Mouse (Mus musculus) heart, embryonic 11.5 days (tissue): ENCODE measurements around the gene Zfp202. TPM values are rescaled to one million over a fixed set of nuclear protein-coding genes. Genes with fewer than 3 reads are reported as not detected.

Experiments
- ATAC-seq: fragments of 200-750 bp; cut with Nextera tagmentation; replicated peaks from 2 replicates; pipeline ENCODE4 v1.8.0; 2017; ENCODE audit warnings: moderate library complexity; ENCODE audit not compliant: insufficient number of reproducible peaks, low FRiP score, low TSS enrichment
- H3K27ac ChIP-seq: fragments of 300-500 bp; sonication (generic); 2 replicates; pipeline ENCODE4 v1.5.1; 2014; ENCODE audit warnings: mild to moderate bottlenecking, low read depth, low read length
- H3K27me3 ChIP-seq: fragments of 300-500 bp; sonication (generic); 2 replicates; pipeline ENCODE4 v1.6.1; 2014; ENCODE audit warnings: mild to moderate bottlenecking, low read length, mixed read lengths; ENCODE audit not compliant: control insufficient read depth, insufficient read depth
- H3K36me3 ChIP-seq: fragments of 300-500 bp; sonication (generic); 2 replicates; pipeline ENCODE4 v1.6.1; 2014; ENCODE audit warnings: mild to moderate bottlenecking, low read length, moderate library complexity, mixed read lengths; ENCODE audit not compliant: control insufficient read depth, insufficient read depth
- H3K4me1 ChIP-seq: fragments of 300-500 bp; sonication (generic); 2 replicates; pipeline ENCODE4 v1.6.1; 2014; ENCODE audit warnings: low read length; ENCODE audit not compliant: control insufficient read depth, insufficient read depth
- H3K4me2 ChIP-seq: fragments of 300-500 bp; sonication (generic); 2 replicates; pipeline ENCODE4 v1.6.1; 2014; ENCODE audit warnings: mild to moderate bottlenecking, moderate library complexity
- H3K4me3 ChIP-seq: fragments of 300-500 bp; sonication (generic); 2 replicates; pipeline ENCODE4 v1.5.1; 2014; ENCODE audit warnings: low read depth, low read length
- H3K9ac ChIP-seq: fragments of 300-500 bp; sonication (generic); 2 replicates; pipeline ENCODE4 v1.6.1; 2014; ENCODE audit warnings: mild to moderate bottlenecking, low read depth, low read length, moderate library complexity
- H3K9me3 ChIP-seq: fragments of 300-500 bp; sonication (generic); replicated peaks from 2 replicates; pipeline ENCODE4 v1.6.1; 2016; ENCODE audit warnings: low read length; ENCODE audit not compliant: control insufficient read depth
- WGBS: fragments of 180-500 bp; shearing (Covaris S2); extraction: QIAGEN DNeasy Blood & Tissue Kit; methylation state at CpG from one replicate; pipeline ENCODE4 v1.1.7; 2014; ENCODE audit not compliant: insufficient replicate concordance; 5-methylcytosine and 5-hydroxymethylcytosine counted together
- polyA plus RNA-seq: library from polyadenylated mRNA; unstranded; fragments of >200 nt; fragmentation: Nextera tagmentation; extraction: Ambion mirVana; gene quantifications from 2 replicates; pipeline ENCODE4 v1.2.1, GENCODE M21; 2014

Zfp202 gene
- polyA plus RNA-seq, 1 experiment from 2014 or later: 4.8 TPM

- no peak overlapping the region for H3K4me3 ChIP-seq
- no peak for ATAC-seq
Observed at GRCm38 (mm10) chr9:40234233-40235072, 42.3 kb downstream of the Zfp202 start.

GRCm38 (mm10) chr9:40235220-40235619 is 43.1 kb downstream of the Zfp202 start:
- no peak overlapping the region for H3K4me2 ChIP-seq
- peaks cover 7% of the 10 kb centered on the region; the same call in 1 of the 2 replicates for H3K27me3 ChIP-seq
- H3K4me1 ChIP-seq: no peaks in the 10 kb centered on the region
- no peak for ATAC-seq
- H3K9ac ChIP-seq: no peak overlapping the region
- no peaks in the 10 kb centered on the region for H3K36me3 ChIP-seq
- H3K9me3 ChIP-seq: no peaks in the 10 kb centered on the region
- WGBS: 72% methylated on average over 7 of the region's 7 CpGs
- H3K27ac ChIP-seq: no peak overlapping the region
- no peak overlapping the region for H3K4me3 ChIP-seq

More at GRCm38 (mm10) chr9:40234233-40235072, 42.3 kb downstream of the Zfp202 start:
- Histone ChIP-seq H3K27me3 (no peaks in the 10 kb centered on the region), H3K9ac (no peak overlapping the region), H3K9me3 (no peaks in the 10 kb centered on the region), H3K4me2 (no peak overlapping the region), H3K36me3 (no peaks in the 10 kb centered on the region), H3K27ac (no peak overlapping the region), H3K4me1 (no peaks in the 10 kb centered on the region)
- WGBS: 72% methylated on average over 10 of the region's 10 CpGs

DNA sequence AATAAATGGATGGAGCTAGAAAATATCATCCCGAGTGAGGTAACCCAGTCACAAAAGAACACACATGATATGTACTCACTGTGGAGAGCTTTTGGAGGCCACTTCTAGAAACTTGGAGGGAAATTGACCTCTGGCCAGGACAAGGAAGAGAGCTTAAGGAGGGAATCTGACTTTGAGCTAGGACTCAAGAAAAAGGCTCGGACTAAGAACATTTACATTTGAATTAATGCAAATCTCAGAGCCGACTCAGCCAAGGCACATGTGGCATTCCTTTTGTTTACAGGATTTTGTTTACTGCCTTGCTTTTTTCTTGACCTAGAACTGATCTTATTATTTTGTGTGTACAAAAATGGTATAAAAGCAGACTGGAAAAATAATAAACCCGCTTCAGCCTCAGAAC is 47.6 kb downstream of the Zfp202 start:
- Histone ChIP-seq H3K36me3 (no peaks in the 10 kb centered on the region), H3K4me2 (no peak overlapping the region), H3K9me3 (no peaks in the 10 kb centered on the region), H3K27ac (no peak overlapping the region), H3K27me3 (peaks cover 12% of the 10 kb centered on the region), H3K4me1 (peaks cover 7% of the 10 kb centered on the region; the same call in 1 of the 2 replicates), H3K4me3 (no peak overlapping the region), H3K9ac (no peak overlapping the region)
- 34% methylated on average over 4 of the region's 4 CpGs for WGBS
- no peak for ATAC-seq

DNA sequence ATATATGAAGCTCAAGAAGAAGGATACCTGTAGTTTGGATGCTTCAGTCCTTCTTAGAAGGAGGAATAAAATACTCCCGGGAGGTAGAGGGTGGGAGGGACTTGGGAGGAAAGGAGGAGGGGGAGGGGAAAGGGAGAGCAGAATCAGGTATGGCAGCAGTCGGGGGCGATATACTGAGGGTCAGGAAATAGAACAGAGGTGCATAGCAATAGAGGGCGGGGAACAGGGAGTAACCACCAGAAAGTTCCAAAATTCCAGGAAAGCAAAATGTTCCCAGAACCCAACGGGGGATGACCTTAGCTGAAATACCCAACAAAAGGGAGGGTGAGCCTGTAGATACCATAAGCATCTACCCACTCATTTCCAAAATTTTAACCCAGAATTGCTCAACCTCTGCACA is 48.2 kb downstream of the Zfp202 start:
- WGBS: 12% methylated on average over 5 of the region's 5 CpGs
- Histone ChIP-seq H3K9me3 (no peaks in the 10 kb centered on the region), H3K4me2 (no peak overlapping the region), H3K27ac (no peak overlapping the region), H3K4me3 (no peak overlapping the region), H3K36me3 (no peaks in the 10 kb centered on the region), H3K9ac (no peak overlapping the region), H3K4me1 (peaks cover 7% of the 10 kb centered on the region; the same call in 1 of the 2 replicates), H3K27me3 (peaks cover 12% of the 10 kb centered on the region)
- ATAC-seq: no peak

GRCm38 (mm10) chr9:40241223-40241801 is 49.2 kb downstream of the Zfp202 start:
- Histone ChIP-seq H3K36me3 (no peaks in the 10 kb centered on the region), H3K4me1 (peaks cover 7% of the 10 kb centered on the region; the same call in 1 of the 2 replicates), H3K27me3 (peaks cover 12% of the 10 kb centered on the region), H3K9me3 (no peaks in the 10 kb centered on the region), H3K4me3 (peak overlapping the region; percentile 49), H3K4me2 (peak overlapping the region; percentile 82), H3K27ac (no peak overlapping the region), H3K9ac (peak overlapping the region; percentile 65)
- ATAC-seq: peak; percentile 71
- 1% methylated on average over 15 of the region's 15 CpGs for WGBS

DNA sequence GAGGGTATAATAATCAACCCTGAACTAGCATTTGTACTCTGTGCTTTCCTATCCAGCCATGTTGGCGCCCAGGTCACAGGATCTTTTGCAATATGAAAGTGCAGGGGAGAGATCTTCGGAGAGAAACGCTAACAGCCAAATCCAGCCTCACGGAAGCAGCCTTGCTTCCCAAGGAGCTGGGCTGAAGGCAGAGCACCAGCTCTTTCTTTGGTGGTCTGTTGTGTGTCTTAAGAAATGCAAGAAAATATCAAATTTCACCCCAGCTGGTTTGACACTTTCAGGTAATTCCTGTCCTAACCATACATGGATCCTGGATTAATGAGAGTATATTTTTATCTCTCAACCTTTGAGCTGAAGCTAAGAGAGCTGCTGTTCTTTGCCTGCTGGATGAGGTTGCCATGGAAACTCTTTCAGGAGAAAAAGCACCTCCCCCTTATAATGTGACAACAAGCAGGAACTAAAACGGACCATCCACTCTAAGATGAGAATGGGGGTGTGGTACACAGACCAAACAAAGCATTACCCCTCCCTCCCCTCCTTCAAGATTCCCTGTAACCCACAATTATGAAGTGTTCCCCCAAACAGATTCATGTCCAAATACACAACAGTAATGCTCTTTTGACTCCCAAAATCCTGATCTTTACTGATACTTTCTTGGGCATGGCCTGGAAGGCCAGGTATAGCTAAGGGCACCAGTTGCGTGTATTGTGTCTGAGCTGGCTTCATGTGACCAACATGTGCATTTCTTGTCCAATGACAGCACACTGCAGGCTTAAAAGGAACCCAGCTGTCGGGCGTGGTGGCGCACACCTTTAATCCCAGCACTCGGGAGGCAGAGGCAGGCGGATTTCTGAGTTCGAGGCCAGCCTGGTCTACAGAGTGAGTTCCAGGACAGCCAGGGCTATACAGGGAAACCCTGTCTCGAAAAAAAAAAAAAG is 50.1 kb downstream of the Zfp202 start:
- H3K9ac ChIP-seq: peak overlapping the region; percentile 65
- no peak for ATAC-seq
- WGBS: 48% methylated on average over 13 of the region's 13 CpGs
- no peaks in the 10 kb centered on the region for H3K36me3 ChIP-seq
- peaks cover 12% of the 10 kb centered on the region for H3K27me3 ChIP-seq
- peak overlapping the region; percentile 49 for H3K4me3 ChIP-seq
- no peaks in the 10 kb centered on the region for H3K9me3 ChIP-seq
- H3K27ac ChIP-seq: no peak overlapping the region
- peak overlapping the region; percentile 82 for H3K4me2 ChIP-seq
- H3K4me1 ChIP-seq: peaks cover 10% of the 10 kb centered on the region; the same call in 1 of the 2 replicates

DNA sequence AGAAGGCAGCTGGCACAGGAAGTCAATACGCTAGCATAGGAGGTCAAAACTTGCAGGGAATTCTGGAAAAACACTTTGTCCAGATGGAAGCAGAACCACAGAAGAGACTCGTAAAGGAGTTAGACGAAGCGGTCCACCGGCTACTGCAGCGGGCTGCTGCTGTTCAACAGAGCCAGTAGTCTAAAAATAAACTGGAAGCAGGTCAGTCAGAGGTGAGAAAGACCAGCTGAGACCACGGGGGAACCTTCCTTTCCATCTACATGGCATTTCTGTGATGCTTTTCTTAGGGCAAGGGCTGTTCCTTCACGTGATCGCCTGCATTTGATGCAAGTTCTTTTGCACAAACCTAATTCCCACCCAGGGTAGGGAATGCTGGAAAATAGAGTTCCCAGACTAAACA is 53.4 kb downstream of the Zfp202 start:
- Histone ChIP-seq H3K9me3 (0 out of 2 replicates have a peak, but pooled peaks cover 3% of the 10 kb centered on the region), H3K36me3 (no peaks in the 10 kb centered on the region), H3K9ac (no peak overlapping the region), H3K4me3 (no peak overlapping the region), H3K27ac (0 out of 2 replicates have a peak overlapping the region, but pooled peaks have one; percentile 70), H3K4me1 (peaks cover 10% of the 10 kb centered on the region; the same call in 1 of the 2 replicates), H3K4me2 (0 out of 2 replicates have a peak overlapping the region, but pooled peaks have one; percentile 28), H3K27me3 (peaks cover 3% of the 10 kb centered on the region)
- 37% methylated on average over 9 of the region's 9 CpGs for WGBS
- ATAC-seq: no peak
